7 mouse cellular contexts compared by ENCODE assay signal in the genomic region with DNA sequence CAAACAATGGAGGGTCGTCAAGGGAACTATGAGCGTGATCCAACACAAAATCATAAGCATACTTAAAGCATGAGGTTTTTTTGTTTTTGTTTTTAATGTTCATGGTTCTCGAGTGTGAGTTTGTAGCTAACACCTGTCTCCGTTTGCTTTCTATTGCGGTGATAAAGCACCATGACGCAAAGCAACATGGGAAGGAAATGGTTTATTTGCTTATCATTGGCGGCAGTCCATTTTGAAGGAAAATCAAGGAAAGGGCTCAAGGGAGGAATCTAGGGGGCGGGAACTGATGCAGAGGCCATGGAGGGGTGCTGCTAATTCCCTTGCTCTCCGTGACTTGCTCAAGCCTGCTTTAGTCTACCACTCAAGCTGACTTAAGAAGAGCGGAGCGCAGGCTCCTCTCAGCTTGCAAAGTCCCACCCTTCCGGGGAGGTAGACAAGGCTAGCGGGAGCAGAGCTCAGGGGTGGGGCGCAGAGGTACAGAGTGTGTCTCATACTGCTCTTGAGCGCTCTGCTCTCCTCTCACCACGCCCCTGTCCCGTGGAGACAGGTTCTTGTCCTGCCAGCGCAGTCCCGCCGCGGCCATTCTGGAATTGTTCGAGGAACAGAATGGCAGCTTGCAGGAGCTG. TPM values are rescaled to one million over a fixed set of nuclear protein-coding genes. Genes with fewer than 3 reads are reported as not detected.
DNase-seq lines count a peak whose midpoint lies in the region; ATAC-seq and TF ChIP-seq lines count a peak whose summit lies in the region.

No protein-coding gene starts in this region.

- H3K9ac ChIP-seq in ES-Bruce4 (ENCODE audit: low read depth, poor library complexity, severe bottlenecking), result no peak overlapping the region
- no peak overlapping the region for H3K9ac ChIP-seq in hindbrain, embryonic 15.5 days

- no peaks in the 10 kb centered on the region for H3K4me1 ChIP-seq in ES-Bruce4 (ENCODE audit: control insufficient read depth, insufficient read depth, low read length)
- peaks cover 15% of the 10 kb centered on the region for H3K4me1 ChIP-seq in hindbrain, embryonic 15.5 days (replicated peaks)

- peak overlapping the region; percentile 49 for H3K4me3 ChIP-seq in ES-Bruce4 (ENCODE audit: low read depth, low read length)
- H3K4me3 ChIP-seq in hindbrain, embryonic 15.5 days, result peak overlapping the region; percentile 22

- no peaks in the 10 kb centered on the region for H3K36me3 ChIP-seq in ES-Bruce4 (ENCODE audit: control insufficient read depth, insufficient read depth, low read length, poor library complexity, severe bottlenecking)
- H3K36me3 ChIP-seq in hindbrain, embryonic 15.5 days, result no peaks in the 10 kb centered on the region

- no peak for TF ChIP-seq POLR2A in ES-Bruce4 (IDR thresholded peaks at IDR 0.05; ENCODE audit: insufficient read depth, low read length)
- TF ChIP-seq POLR2A in brain, embryonic 14.5 days (IDR thresholded peaks at IDR 0.05; ENCODE audit: borderline replicate concordance, extremely low read depth, insufficient read depth, insufficient read length, poor library complexity, severe bottlenecking), result no peak

- DNase-seq in brain, embryonic 14.5 days (ENCODE audit: low read depth), result peak; percentile 14
- DNase-seq in adrenal gland, adult 2 months, result no peak
- no peak for DNase-seq in kidney, postnatal 25 days
- no peak for DNase-seq in retina, embryonic 14.5 days (ENCODE audit: low spot score)

- no peak for TF ChIP-seq EP300 in ES-Bruce4 (IDR thresholded peaks at IDR 0.05; ENCODE audit: insufficient read depth, low read depth, low read length)

- ATAC-seq in hindbrain, embryonic 15.5 days (ENCODE audit: low FRiP score, low read depth), result peak; percentile 57
- ATAC-seq in megakaryocyte progenitor cell, adult 5-6 weeks (replicated peaks; ENCODE audit: poor library complexity), result peak; percentile 29

- 48% methylated on average over 22 of the region's 22 CpGs for WGBS in hindbrain, embryonic 15.5 days

- TF ChIP-seq CTCF in ES-Bruce4 (IDR thresholded peaks at IDR 0.05; ENCODE audit: low read depth, low read length), result no peak
- no peak for TF ChIP-seq CTCF in brain, embryonic 14.5 days (IDR thresholded peaks at IDR 0.05; ENCODE audit: borderline replicate concordance, extremely low read depth, insufficient read depth, insufficient read length)

- no peaks in the 10 kb centered on the region for H3K9me3 ChIP-seq in ES-Bruce4 (replicated peaks; ENCODE audit: control insufficient read depth, insufficient read depth, low read length, poor library complexity, severe bottlenecking)
- H3K9me3 ChIP-seq in hindbrain, embryonic 15.5 days, result no peaks in the 10 kb centered on the region

- H3K4me2 ChIP-seq in hindbrain, embryonic 15.5 days, result peak overlapping the region; percentile 45

- H3K27ac ChIP-seq in ES-Bruce4 (ENCODE audit: insufficient read depth, low read length), result no peak overlapping the region
- H3K27ac ChIP-seq in hindbrain, embryonic 15.5 days (replicated peaks), result no peak overlapping the region

- H3K27me3 ChIP-seq in ES-Bruce4 (ENCODE audit: control insufficient read depth, insufficient read depth, low read length, poor library complexity, severe bottlenecking), result no peaks in the 10 kb centered on the region
- 0 out of 2 replicates have a peak, but pooled peaks cover 8% of the 10 kb centered on the region for H3K27me3 ChIP-seq in hindbrain, embryonic 15.5 days

RNA-seq across cellular contexts. Expression of gene Unc5cl, which starts 12.2 kb away (rescaled TPM):
- 0.90 and 1.4 TPM in 2 replicates for polyA plus RNA-seq in ES-Bruce4 (2011; ENCODE audit: insufficient read depth, insufficient read length, low read depth, missing spikeins)
- polyA plus RNA-seq in brain, embryonic 14.5 days (2012; rRNA removed), result 0.14 TPM in 2 replicates
- 0.39 TPM in 1 of 2 replicates, not detected in the other for polyA plus RNA-seq in hindbrain, embryonic 15.5 days (2015; fragmentation: Nextera tagmentation; extraction: Ambion mirVana)
- 0.42 and 0.66 TPM in 2 replicates for total RNA-seq in megakaryocyte progenitor cell, adult 5-6 weeks (2015)
- 0.79 and 3.6 TPM in 2 replicates for total RNA-seq in megakaryocyte progenitor cell, adult 5-6 weeks (2017)
- total RNA-seq in adrenal gland, adult 2 months (2021), result not detected
- not detected in 2 replicates for polyA plus RNA-seq in adrenal gland, adult 2 months (2012; rRNA removed)

RNA-seq across cellular contexts. Expression of gene Tspo2, which starts 15.6 kb away (rescaled TPM):
- 1.5 and 2.6 TPM in 2 replicates for polyA plus RNA-seq in ES-Bruce4 (2011; ENCODE audit: insufficient read depth, insufficient read length, low read depth, missing spikeins)
- 6.5 and 8.2 TPM in 2 replicates for polyA plus RNA-seq in brain, embryonic 14.5 days (2012; rRNA removed)
- 1.2 and 1.8 TPM in 2 replicates for polyA plus RNA-seq in hindbrain, embryonic 15.5 days (2015; fragmentation: Nextera tagmentation; extraction: Ambion mirVana)
- total RNA-seq in megakaryocyte progenitor cell, adult 5-6 weeks (2015), result 5.9 and 18.8 TPM in 2 replicates
- 4.2 and 6.8 TPM in 2 replicates for total RNA-seq in megakaryocyte progenitor cell, adult 5-6 weeks (2017)
- total RNA-seq in adrenal gland, adult 2 months (2021), result not detected
- polyA plus RNA-seq in adrenal gland, adult 2 months (2012; rRNA removed), result not detected in 2 replicates

RNA-seq across cellular contexts. Expression of gene Apobec2, which starts 34.2 kb away (rescaled TPM):
- polyA plus RNA-seq in ES-Bruce4 (2011; ENCODE audit: insufficient read depth, insufficient read length, low read depth, missing spikeins), result 4.7 and 5.8 TPM in 2 replicates
- polyA plus RNA-seq in brain, embryonic 14.5 days (2012; rRNA removed), result 0.26 and 0.36 TPM in 2 replicates
- polyA plus RNA-seq in hindbrain, embryonic 15.5 days (2015; fragmentation: Nextera tagmentation; extraction: Ambion mirVana), result 0.62 and 0.65 TPM in 2 replicates
- not detected in 2 replicates for total RNA-seq in megakaryocyte progenitor cell, adult 5-6 weeks (2015)
- not detected in 2 replicates for total RNA-seq in megakaryocyte progenitor cell, adult 5-6 weeks (2017)
- total RNA-seq in adrenal gland, adult 2 months (2021), result 1 to 10 TPM; 1.7 to 2.0 TPM
- polyA plus RNA-seq in adrenal gland, adult 2 months (2012; rRNA removed), result 0.28 and 0.58 TPM in 2 replicates

RNA-seq across cellular contexts. Expression of gene Oard1, which starts 57.1 kb away (rescaled TPM):
- 76.1 and 87.3 TPM in 2 replicates for polyA plus RNA-seq in ES-Bruce4 (2011; ENCODE audit: insufficient read depth, insufficient read length, low read depth, missing spikeins)
- 24.1 and 32.8 TPM in 2 replicates for polyA plus RNA-seq in brain, embryonic 14.5 days (2012; rRNA removed)
- polyA plus RNA-seq in hindbrain, embryonic 15.5 days (2015; fragmentation: Nextera tagmentation; extraction: Ambion mirVana), result 35.1 TPM in 2 replicates
- 39.8 and 42.4 TPM in 2 replicates for total RNA-seq in megakaryocyte progenitor cell, adult 5-6 weeks (2015)
- 57.9 and 60.9 TPM in 2 replicates for total RNA-seq in megakaryocyte progenitor cell, adult 5-6 weeks (2017)
- 10 to 100 TPM; 14.6 to 19.6 TPM for total RNA-seq in adrenal gland, adult 2 months (2021)
- polyA plus RNA-seq in adrenal gland, adult 2 months (2012; rRNA removed), result 2.5 TPM in 2 replicates

RNA-seq across cellular contexts. Expression of gene Nfya, which starts 57.2 kb away (rescaled TPM):
- polyA plus RNA-seq in ES-Bruce4 (2011; ENCODE audit: insufficient read depth, insufficient read length, low read depth, missing spikeins), result 47.2 and 60.1 TPM in 2 replicates
- 99.1 and 121 TPM in 2 replicates for polyA plus RNA-seq in brain, embryonic 14.5 days (2012; rRNA removed)
- 11.1 and 11.6 TPM in 2 replicates for polyA plus RNA-seq in hindbrain, embryonic 15.5 days (2015; fragmentation: Nextera tagmentation; extraction: Ambion mirVana)
- 103 and 105 TPM in 2 replicates for total RNA-seq in megakaryocyte progenitor cell, adult 5-6 weeks (2015)
- total RNA-seq in megakaryocyte progenitor cell, adult 5-6 weeks (2017), result 34.4 and 38.0 TPM in 2 replicates
- total RNA-seq in adrenal gland, adult 2 months (2021), result 10 to 100 TPM; 26.4 to 41.3 TPM
- polyA plus RNA-seq in adrenal gland, adult 2 months (2012; rRNA removed), result 45.1 and 55.8 TPM in 2 replicates
